Mouse (Mus musculus): ENCODE results near the gene Asb1. TPM values are rescaled to one million over a fixed set of nuclear protein-coding genes. Genes with fewer than 3 reads are reported as not detected.

The Asb1 gene
- 10.6 and 14.9 TPM in 2 replicates for polyA plus RNA-seq (2014; fragmentation: Nextera tagmentation; extraction: Ambion mirVana)

DNA sequence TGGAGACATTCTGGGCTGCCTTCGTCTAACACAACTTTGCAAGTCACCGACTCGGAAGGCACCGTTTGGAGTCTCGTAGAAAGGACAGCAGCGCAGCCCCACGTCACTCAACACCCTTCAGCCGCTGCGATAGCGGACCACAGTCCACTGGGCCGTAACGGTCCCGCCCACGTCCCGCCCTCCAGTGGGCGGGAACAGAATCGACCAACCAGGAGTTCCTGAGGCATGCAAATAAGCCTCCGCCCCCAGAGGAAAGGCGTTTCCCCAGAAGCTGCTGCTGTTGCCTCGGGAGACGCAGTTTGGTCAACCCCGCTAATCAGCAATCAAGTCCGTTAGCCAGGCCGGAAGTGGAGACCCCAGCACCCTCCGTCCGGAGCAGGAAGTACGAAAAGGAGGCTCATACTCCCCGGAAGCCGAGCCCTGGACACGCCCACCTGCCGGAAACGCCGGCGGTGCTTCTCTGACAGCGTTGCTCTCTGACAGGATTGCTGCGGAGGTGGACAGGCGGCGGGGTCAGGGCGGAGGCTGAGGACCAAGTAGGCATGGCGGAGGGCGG is at the start of gene Asb1:
Gene Asb1 (plus strand): TSS at position 274 of the 556 bp plus-strand sequence.
- WGBS: under 1% methylated on average over 41 of the region's 41 CpGs
- peak within 1 kb of the TSS; percentile 91 for H3K4me3 ChIP-seq (replicated peaks; ENCODE audit: low read depth, low read length)
- DNase-seq (peak; percentile 97), ATAC-seq (ENCODE audit: low FRiP score, low TSS enrichment) (peak; percentile 96)
- peak within 1 kb of the TSS; percentile 84 for H3K9ac ChIP-seq (replicated peaks; ENCODE audit: low read length)
- peak within 1 kb of the TSS; percentile 95 for H3K4me2 ChIP-seq (ENCODE audit: low read length)
- peak within 1 kb of the TSS; percentile 70 for H3K27ac ChIP-seq (replicated peaks; ENCODE audit: low read depth, low read length)
- H3K9me3 ChIP-seq (ENCODE audit: control insufficient read depth, low read length): no peaks in the 10 kb centered on the region
- peaks cover 4% of the 10 kb centered on the region; the same call in 1 of the 2 replicates for H3K27me3 ChIP-seq (ENCODE audit: control insufficient read depth, insufficient read depth, low read length)
- peaks cover 17% of the 10 kb centered on the region for H3K4me1 ChIP-seq (ENCODE audit: control insufficient read depth, insufficient read depth, low read length)
- H3K36me3 ChIP-seq (ENCODE audit: control insufficient read depth, insufficient read depth, low read length): peaks cover 13% of the 10 kb centered on the region

GRCm38 (mm10) chr1:91492740-91493139 is 47.6 kb upstream of the Asb1 start:
- Histone ChIP-seq H3K4me1 (ENCODE audit: control insufficient read depth, insufficient read depth, low read length) (peaks cover 8% of the 10 kb centered on the region), H3K27me3 (ENCODE audit: control insufficient read depth, insufficient read depth, low read length) (no peaks in the 10 kb centered on the region), H3K27ac (replicated peaks; ENCODE audit: low read depth, low read length) (no peak overlapping the region), H3K4me2 (ENCODE audit: low read length) (no peak overlapping the region), H3K9ac (replicated peaks; ENCODE audit: low read length) (no peak overlapping the region), H3K36me3 (ENCODE audit: control insufficient read depth, insufficient read depth, low read length) (no peaks in the 10 kb centered on the region), H3K9me3 (ENCODE audit: control insufficient read depth, low read length) (no peaks in the 10 kb centered on the region), H3K4me3 (replicated peaks; ENCODE audit: low read depth, low read length) (no peak overlapping the region)
- 13% methylated on average over 2 of the region's 2 CpGs for WGBS
- ATAC-seq (ENCODE audit: low FRiP score, low TSS enrichment) (no peak), DNase-seq (no peak)

- Histone ChIP-seq H3K36me3 (ENCODE audit: control insufficient read depth, insufficient read depth, low read length) (no peaks in the 10 kb centered on the region), H3K4me2 (ENCODE audit: low read length) (peak overlapping the region; percentile 79), H3K9ac (replicated peaks; ENCODE audit: low read length) (peak overlapping the region; percentile 84; the same call in 1 of the 2 replicates), H3K4me3 (replicated peaks; ENCODE audit: low read depth, low read length) (peak overlapping the region; percentile 85), H3K27ac (replicated peaks; ENCODE audit: low read depth, low read length) (no peak overlapping the region), H3K4me1 (ENCODE audit: control insufficient read depth, insufficient read depth, low read length) (peaks cover 8% of the 10 kb centered on the region), H3K27me3 (ENCODE audit: control insufficient read depth, insufficient read depth, low read length) (no peaks in the 10 kb centered on the region), H3K9me3 (ENCODE audit: control insufficient read depth, low read length) (no peaks in the 10 kb centered on the region)
- DNase-seq: no peak
- 39% methylated on average over 3 of the region's 3 CpGs for WGBS
- ATAC-seq (ENCODE audit: low FRiP score, low TSS enrichment): peak; percentile 18; the same call in 1 of the 2 replicates
These were observed 46.4 kb upstream of the Asb1 start for GRCm38 (mm10) chr1:91493938-91494337.

- H3K27ac ChIP-seq (replicated peaks; ENCODE audit: low read depth, low read length): no peak within 1 kb of the TSS; the same call in 1 of the 2 replicates
- under 1% methylated on average over 79 of the region's 79 CpGs for WGBS
These were observed 45.7 kb upstream of the Asb1 start, which contains the start of gene Traf3ip1 for GRCm38 (mm10) chr1:91494457-91495140. Traf3ip1 (plus strand) TSS chr1:91494647.

GRCm38 (mm10) chr1:91495321-91495720 is 45.0 kb upstream of the Asb1 start:
- peaks cover 11% of the 10 kb centered on the region; the same call in 1 of the 2 replicates for H3K36me3 ChIP-seq (ENCODE audit: control insufficient read depth, insufficient read depth, low read length)

More at GRCm38 (mm10) chr1:91494457-91495140, 45.7 kb upstream of the Asb1 start, which contains the start of gene Traf3ip1:
- peaks cover 4% of the 10 kb centered on the region; the same call in 1 of the 2 replicates for H3K36me3 ChIP-seq (ENCODE audit: control insufficient read depth, insufficient read depth, low read length)
- ATAC-seq (ENCODE audit: low FRiP score, low TSS enrichment) (peak; percentile 98), DNase-seq (peak; percentile 97)
- peak within 1 kb of the TSS; percentile 84 for H3K9ac ChIP-seq (replicated peaks; ENCODE audit: low read length)
- H3K9me3 ChIP-seq (ENCODE audit: control insufficient read depth, low read length): no peaks in the 10 kb centered on the region
- H3K4me1 ChIP-seq (ENCODE audit: control insufficient read depth, insufficient read depth, low read length): peaks cover 8% of the 10 kb centered on the region
- H3K4me3 ChIP-seq (replicated peaks; ENCODE audit: low read depth, low read length): peak within 1 kb of the TSS; percentile 85
- H3K4me2 ChIP-seq (ENCODE audit: low read length): peak within 1 kb of the TSS; percentile 79
- no peaks in the 10 kb centered on the region for H3K27me3 ChIP-seq (ENCODE audit: control insufficient read depth, insufficient read depth, low read length)

DNA sequence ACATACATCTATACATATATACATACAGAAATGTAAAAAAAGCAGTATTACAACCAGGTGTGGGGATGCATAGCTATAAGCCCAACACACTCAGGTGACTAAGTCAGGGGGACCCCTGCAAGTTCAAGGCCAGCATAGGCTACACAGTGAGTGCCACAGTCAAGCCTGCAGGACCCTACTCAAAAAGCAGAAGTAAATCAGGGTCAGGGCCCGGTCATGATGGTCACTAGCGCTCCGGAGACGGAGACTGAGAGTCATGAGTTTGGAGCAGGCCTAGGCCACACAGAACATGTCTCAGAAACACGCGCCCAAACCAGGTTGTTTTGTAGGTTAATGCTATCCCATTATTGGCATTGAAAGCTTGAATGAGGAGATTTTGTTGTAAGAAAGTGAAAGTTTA is 41.8 kb upstream of the Asb1 start:
- Histone ChIP-seq H3K4me2 (ENCODE audit: low read length) (no peak overlapping the region), H3K9me3 (ENCODE audit: control insufficient read depth, low read length) (no peaks in the 10 kb centered on the region), H3K4me1 (ENCODE audit: control insufficient read depth, insufficient read depth, low read length) (peaks cover 8% of the 10 kb centered on the region), H3K36me3 (ENCODE audit: control insufficient read depth, insufficient read depth, low read length) (peaks cover 38% of the 10 kb centered on the region), H3K27me3 (ENCODE audit: control insufficient read depth, insufficient read depth, low read length) (no peaks in the 10 kb centered on the region), H3K4me3 (replicated peaks; ENCODE audit: low read depth, low read length) (no peak overlapping the region), H3K27ac (replicated peaks; ENCODE audit: low read depth, low read length) (no peak overlapping the region), H3K9ac (replicated peaks; ENCODE audit: low read length) (no peak overlapping the region)
- no peak for ATAC-seq (ENCODE audit: low FRiP score, low TSS enrichment)
- DNase-seq: no peak
- 97% methylated on average over 6 of the region's 6 CpGs for WGBS

More at GRCm38 (mm10) chr1:91495321-91495720, 45.0 kb upstream of the Asb1 start:
- peak overlapping the region; percentile 85 for H3K4me3 ChIP-seq (replicated peaks; ENCODE audit: low read depth, low read length)
- no peak for DNase-seq
- peak overlapping the region; percentile 79 for H3K4me2 ChIP-seq (ENCODE audit: low read length)
- no peaks in the 10 kb centered on the region for H3K9me3 ChIP-seq (ENCODE audit: control insufficient read depth, low read length)
- 48% methylated on average over 5 of the region's 5 CpGs for WGBS
- peaks cover 8% of the 10 kb centered on the region for H3K4me1 ChIP-seq (ENCODE audit: control insufficient read depth, insufficient read depth, low read length)
- no peak overlapping the region for H3K27ac ChIP-seq (replicated peaks; ENCODE audit: low read depth, low read length)
- no peaks in the 10 kb centered on the region for H3K27me3 ChIP-seq (ENCODE audit: control insufficient read depth, insufficient read depth, low read length)
- ATAC-seq (ENCODE audit: low FRiP score, low TSS enrichment): no peak
- peak overlapping the region; percentile 84 for H3K9ac ChIP-seq (replicated peaks; ENCODE audit: low read length)

DNA sequence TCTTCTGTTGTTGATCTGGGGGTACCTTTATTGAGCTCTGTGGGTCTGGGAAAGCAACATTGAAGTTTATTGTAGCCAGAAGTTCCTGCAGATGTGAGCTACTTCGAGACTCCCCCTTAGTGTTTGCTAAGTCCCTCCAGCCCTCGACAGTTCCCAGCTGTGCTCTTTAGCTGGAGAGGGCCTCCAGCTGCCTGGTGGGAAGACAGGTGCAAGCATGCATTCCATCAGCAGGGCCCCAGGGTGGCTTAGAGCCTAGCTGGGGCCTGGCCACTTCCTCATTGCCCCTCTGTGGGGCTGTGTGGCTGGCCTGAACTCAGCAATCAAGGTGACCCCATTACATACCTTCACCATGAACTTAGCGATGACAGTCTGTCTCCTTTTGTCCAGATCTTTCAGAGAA is 35.7 kb upstream of the Asb1 start:
- H3K4me2 ChIP-seq (ENCODE audit: low read length): no peak overlapping the region
- ATAC-seq (ENCODE audit: low FRiP score, low TSS enrichment) (no peak), DNase-seq (no peak)
- H3K27ac ChIP-seq (replicated peaks; ENCODE audit: low read depth, low read length): no peak overlapping the region
- no peaks in the 10 kb centered on the region for H3K4me1 ChIP-seq (ENCODE audit: control insufficient read depth, insufficient read depth, low read length)
- H3K9ac ChIP-seq (replicated peaks; ENCODE audit: low read length): no peak overlapping the region
- H3K27me3 ChIP-seq (ENCODE audit: control insufficient read depth, insufficient read depth, low read length): no peaks in the 10 kb centered on the region
- peaks cover 78% of the 10 kb centered on the region for H3K36me3 ChIP-seq (ENCODE audit: control insufficient read depth, insufficient read depth, low read length)
- no peak overlapping the region for H3K4me3 ChIP-seq (replicated peaks; ENCODE audit: low read depth, low read length)
- no peaks in the 10 kb centered on the region for H3K9me3 ChIP-seq (ENCODE audit: control insufficient read depth, low read length)
- 72% methylated on average over 3 of the region's 3 CpGs for WGBS

DNA sequence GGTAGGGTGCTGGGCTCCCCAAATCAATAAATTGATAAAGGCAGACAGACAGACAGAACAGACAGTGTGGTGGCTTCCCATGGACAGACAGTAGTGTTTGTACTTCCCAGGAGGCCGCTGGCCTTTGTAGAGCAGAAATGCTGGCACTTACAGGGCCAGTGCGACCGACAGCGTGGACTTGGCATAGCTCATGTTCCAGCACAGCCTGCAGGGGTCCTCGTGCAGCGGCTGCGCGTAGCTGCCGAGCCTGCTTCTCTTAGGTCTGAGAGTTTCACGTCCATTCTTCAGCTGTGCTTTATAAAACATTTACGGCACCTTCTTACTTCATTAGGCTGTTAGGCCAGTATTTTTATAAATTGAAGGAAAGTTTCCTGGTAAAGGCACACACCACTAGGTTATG is 25.4 kb upstream of the Asb1 start:
- DNase-seq: no peak
- Histone ChIP-seq H3K9ac (replicated peaks; ENCODE audit: low read length) (no peak overlapping the region), H3K36me3 (ENCODE audit: control insufficient read depth, insufficient read depth, low read length) (peaks cover 54% of the 10 kb centered on the region), H3K27me3 (ENCODE audit: control insufficient read depth, insufficient read depth, low read length) (no peaks in the 10 kb centered on the region), H3K27ac (replicated peaks; ENCODE audit: low read depth, low read length) (no peak overlapping the region), H3K9me3 (ENCODE audit: control insufficient read depth, low read length) (no peaks in the 10 kb centered on the region), H3K4me1 (ENCODE audit: control insufficient read depth, insufficient read depth, low read length) (no peaks in the 10 kb centered on the region), H3K4me2 (ENCODE audit: low read length) (no peak overlapping the region), H3K4me3 (replicated peaks; ENCODE audit: low read depth, low read length) (no peak overlapping the region)
- 79% methylated on average over 11 of the region's 11 CpGs for WGBS
- no peak for ATAC-seq (ENCODE audit: low FRiP score, low TSS enrichment)
